Mouse (Mus musculus) limb, embryonic 12.5 days (tissue): ENCODE data around the gene Pycr2. TPM values are rescaled to one million over a fixed set of nuclear protein-coding genes. Genes with fewer than 3 reads are reported as not detected.
"Not testable (repeated sequence)": the region's sequence is repeated elsewhere in the genome, so short reads cannot be mapped to it uniquely, and the experiment has no call there.

Experiments used
- ATAC-seq: fragments of 200-750 bp; cut with Nextera tagmentation; 2 replicates; pipeline ENCODE4 v1.8.0; 2017; ENCODE audit warnings: low read depth, moderate TSS enrichment; ENCODE audit not compliant: insufficient number of reproducible peaks, insufficient read depth, low FRiP score, low TSS enrichment
- H3K27ac ChIP-seq: fragments of 300-500 bp; sonication (generic); 2 replicates; pipeline ENCODE4 v1.5.1; 2016; ENCODE audit warnings: mild to moderate bottlenecking, moderate library complexity
- H3K27me3 ChIP-seq: fragments of 300-500 bp; sonication (generic); 2 replicates; pipeline ENCODE4 v1.6.1; 2016; ENCODE audit warnings: mild to moderate bottlenecking, moderate library complexity
- H3K36me3 ChIP-seq: fragments of 300-500 bp; sonication (generic); 2 replicates; pipeline ENCODE4 v1.6.1; 2016; ENCODE audit warnings: mild to moderate bottlenecking, moderate library complexity
- H3K4me1 ChIP-seq: fragments of 300-500 bp; sonication (generic); replicated peaks from 2 replicates; pipeline ENCODE4 v1.6.1; 2016
- H3K4me2 ChIP-seq: fragments of 300-500 bp; sonication (generic); 2 replicates; pipeline ENCODE4 v1.6.1; 2016; ENCODE audit warnings: mild to moderate bottlenecking, moderate library complexity
- H3K4me3 ChIP-seq: fragments of 300-500 bp; sonication (generic); replicated peaks from 2 replicates; pipeline ENCODE4 v1.5.1; 2016; ENCODE audit warnings: mild to moderate bottlenecking
- H3K9ac ChIP-seq: fragments of 300-500 bp; sonication (generic); replicated peaks from 2 replicates; pipeline ENCODE4 v1.6.1; 2016; ENCODE audit warnings: mild to moderate bottlenecking, moderate library complexity
- H3K9me3 ChIP-seq: fragments of 300-500 bp; sonication (generic); 2 replicates; pipeline ENCODE4 v1.6.1; 2016; ENCODE audit warnings: mild to moderate bottlenecking, moderate library complexity
- whole genome bisulfite sequencing: fragments of 180-500 bp; shearing (Covaris S2); methylation state at CpG from one replicate; pipeline ENCODE4 v1.1.7; 2016; 5-methylcytosine and 5-hydroxymethylcytosine counted together
- polyA plus RNA-seq: library from polyadenylated mRNA; unstranded; fragments of >200 nt; fragmentation: Nextera tagmentation; extraction: Ambion mirVana; gene quantifications from 2 replicates; pipeline ENCODE4 v1.2.1, GENCODE M21; 2016

Gene Pycr2
- polyA plus RNA-seq, 1 experiment from 2014 or later: 125 TPM

DNA sequence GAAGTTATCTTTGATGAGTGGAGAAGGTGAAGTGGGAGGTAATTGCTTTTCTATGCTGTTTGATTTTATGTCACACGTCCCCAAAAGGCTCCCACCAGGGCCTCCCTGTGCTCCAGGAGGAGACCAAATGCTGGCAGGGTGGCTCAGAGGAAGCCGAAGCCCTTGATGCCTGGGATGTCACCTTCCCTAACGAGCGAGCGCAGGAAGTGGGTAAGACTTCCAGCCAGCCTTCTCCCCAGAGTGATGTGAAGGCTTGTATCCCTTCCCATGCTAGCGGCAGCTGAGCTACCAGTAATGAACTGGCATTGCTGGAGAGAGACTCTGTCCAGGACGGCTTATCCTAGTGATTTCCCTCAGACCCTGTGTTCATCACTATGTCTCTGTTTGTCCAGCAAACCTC is 20.4 kb upstream of the Pycr2 start:
- H3K4me3 ChIP-seq: no peak overlapping the region
- no peak overlapping the region for H3K27ac ChIP-seq
- H3K4me1 ChIP-seq: peaks cover 16% of the 10 kb centered on the region
- ATAC-seq: no peak
- no peaks in the 10 kb centered on the region for H3K9me3 ChIP-seq
- H3K4me2 ChIP-seq: no peak overlapping the region
- 18% methylated on average over 7 of the region's 7 CpGs for WGBS
- H3K36me3 ChIP-seq: no peaks in the 10 kb centered on the region
- H3K9ac ChIP-seq: no peak overlapping the region
- H3K27me3 ChIP-seq: 0 out of 2 replicates have a peak, but pooled peaks cover 4% of the 10 kb centered on the region

DNA sequence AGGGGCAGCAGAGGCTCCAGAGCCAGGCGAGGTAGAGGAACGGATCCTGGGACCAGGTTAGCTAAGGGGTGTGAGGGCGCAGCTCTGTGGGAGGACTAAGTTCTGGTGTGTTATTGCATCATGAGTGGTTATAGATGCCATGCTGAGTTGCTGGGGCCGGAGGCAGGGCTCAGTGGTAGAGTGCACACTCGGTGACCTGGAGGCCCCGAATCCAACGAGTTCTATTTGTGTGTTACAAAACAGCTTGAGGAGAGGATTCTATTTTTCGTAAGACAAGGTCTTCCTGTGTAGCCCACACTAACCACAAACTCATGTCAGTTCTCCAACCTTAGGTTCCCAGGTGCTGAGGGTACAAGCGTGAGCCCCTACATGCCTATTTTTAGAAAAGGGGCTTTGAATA is 19.6 kb upstream of the Pycr2 start:
- ATAC-seq: no peak
- Histone ChIP-seq H3K9me3 (no peaks in the 10 kb centered on the region), H3K36me3 (no peaks in the 10 kb centered on the region), H3K27ac (no peak overlapping the region), H3K27me3 (0 out of 2 replicates have a peak, but pooled peaks cover 4% of the 10 kb centered on the region), H3K4me3 (no peak overlapping the region), H3K9ac (no peak overlapping the region), H3K4me2 (no peak overlapping the region), H3K4me1 (peaks cover 23% of the 10 kb centered on the region)
- 79% methylated on average over 9 of the region's 9 CpGs for WGBS

DNA sequence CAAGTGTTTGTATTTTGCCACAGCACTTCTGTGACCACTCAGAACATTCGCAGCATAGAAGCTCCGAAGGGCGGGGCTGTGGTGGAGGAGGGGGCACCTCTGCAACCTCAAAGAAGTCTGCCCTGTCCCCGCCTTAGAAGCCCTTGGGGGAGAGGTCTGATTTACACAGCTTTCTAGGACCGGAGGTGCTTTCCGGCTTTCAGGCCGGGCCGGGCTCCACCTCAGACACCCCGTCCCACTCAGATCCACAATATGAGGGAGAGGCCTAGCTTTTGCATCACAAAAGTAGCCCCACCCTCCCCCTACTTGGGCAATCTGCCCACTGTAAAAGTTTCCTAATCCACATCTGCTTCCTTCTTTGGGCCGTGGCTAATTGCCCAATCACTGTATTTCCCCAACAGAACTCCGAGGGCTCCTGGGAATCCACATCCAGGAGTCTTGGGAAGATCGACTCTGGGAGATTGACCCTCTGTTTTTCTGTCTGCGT is 15.5 kb upstream of the Pycr2 start:
- Histone ChIP-seq H3K9ac (peak overlapping the region; percentile 34; the same call in 1 of the 2 replicates), H3K4me2 (peak overlapping the region; percentile 41), H3K36me3 (no peaks in the 10 kb centered on the region), H3K4me1 (peaks cover 23% of the 10 kb centered on the region), H3K27me3 (peaks cover 24% of the 10 kb centered on the region), H3K9me3 (no peaks in the 10 kb centered on the region), H3K4me3 (peak overlapping the region; percentile 7; the same call in 1 of the 2 replicates), H3K27ac (peak overlapping the region; percentile 59; the same call in 1 of the 2 replicates)
- ATAC-seq: peak; percentile 27; the same call in 1 of the 2 replicates
- WGBS: 3% methylated on average over 13 of the region's 13 CpGs

DNA sequence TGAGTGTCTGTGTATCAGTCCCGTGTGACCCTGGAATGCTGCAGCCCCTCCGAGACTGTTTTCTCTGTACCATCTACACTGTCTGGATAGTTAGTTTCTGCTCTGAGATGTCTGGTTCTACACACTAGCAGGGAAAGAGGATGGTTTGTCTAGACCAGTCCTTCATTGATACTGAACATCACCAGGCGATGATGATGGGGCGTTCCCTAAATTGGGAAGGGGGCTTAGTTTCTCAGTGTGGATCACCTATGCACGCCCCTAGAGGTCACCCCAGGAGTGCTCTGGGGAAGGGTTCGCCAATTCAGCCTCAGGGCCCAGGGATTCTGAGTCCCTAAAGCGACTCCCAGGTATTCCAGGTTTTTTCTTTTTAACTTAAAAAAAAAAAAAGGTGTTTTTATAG is 14.9 kb upstream of the Pycr2 start:
- peak; percentile 16; the same call in 1 of the 2 replicates for ATAC-seq
- no peaks in the 10 kb centered on the region for H3K9me3 ChIP-seq
- peaks cover 18% of the 10 kb centered on the region for H3K4me1 ChIP-seq
- peak overlapping the region; percentile 59; the same call in 1 of the 2 replicates for H3K27ac ChIP-seq
- H3K9ac ChIP-seq: 0 out of 2 replicates have a peak overlapping the region, but pooled peaks have one; percentile 34
- H3K36me3 ChIP-seq: no peaks in the 10 kb centered on the region
- peak overlapping the region; percentile 41; the same call in 1 of the 2 replicates for H3K4me2 ChIP-seq
- WGBS: 31% methylated on average over 7 of the region's 7 CpGs
- peaks cover 29% of the 10 kb centered on the region for H3K27me3 ChIP-seq
- H3K4me3 ChIP-seq: no peak overlapping the region

DNA sequence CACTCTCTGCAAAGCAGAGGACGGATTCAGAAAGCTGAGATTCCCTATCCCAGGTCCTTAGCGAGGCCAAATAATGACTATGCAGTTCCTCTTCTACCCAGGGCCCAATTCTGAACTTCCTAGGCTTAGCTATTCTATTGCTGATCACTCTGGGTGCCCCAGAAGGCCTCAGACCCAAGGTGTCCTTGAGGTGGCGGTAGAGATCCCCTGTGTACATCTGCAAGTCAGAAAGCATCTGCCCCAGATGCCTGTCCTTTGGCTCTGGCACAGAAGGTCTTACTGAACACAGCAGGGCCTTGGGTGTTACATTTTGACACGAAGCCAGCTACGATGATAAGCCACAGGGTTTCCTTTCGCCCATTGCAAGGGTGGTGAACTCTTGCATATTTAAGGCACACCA is 14.3 kb upstream of the Pycr2 start:
- Histone ChIP-seq H3K4me1 (peaks cover 17% of the 10 kb centered on the region), H3K4me3 (no peak overlapping the region), H3K9me3 (no peaks in the 10 kb centered on the region), H3K9ac (no peak overlapping the region), H3K27ac (no peak overlapping the region), H3K36me3 (no peaks in the 10 kb centered on the region), H3K27me3 (peaks cover 36% of the 10 kb centered on the region), H3K4me2 (no peak overlapping the region)
- WGBS: 37% methylated on average over 6 of the region's 6 CpGs
- ATAC-seq: no peak

DNA sequence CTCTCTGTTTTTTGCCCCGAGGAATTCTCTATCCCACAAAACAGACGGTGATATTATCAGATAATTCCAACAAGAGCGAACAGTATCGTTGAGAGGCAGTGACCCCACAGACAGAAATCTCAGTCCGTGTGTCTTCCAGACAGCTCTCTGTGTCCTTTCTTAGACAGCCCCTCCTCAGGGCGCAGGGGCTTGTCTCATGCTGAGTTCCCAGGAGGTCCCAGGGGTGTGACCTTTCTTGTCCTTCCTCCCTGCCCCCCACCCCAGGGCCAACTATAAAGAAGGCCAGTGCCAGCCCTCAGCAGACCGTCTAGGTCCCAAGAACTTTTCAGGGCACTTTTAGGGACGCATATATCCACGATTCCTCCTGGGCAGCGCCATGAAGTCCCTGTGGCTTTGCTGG is 11.3 kb upstream of the Pycr2 start, which contains the start of gene Lefty2:
Gene Lefty2 (plus strand): TSS at position 301 of the 400 bp plus-strand sequence.
- Histone ChIP-seq H3K9me3 (no peaks in the 10 kb centered on the region), H3K4me2 (no peak within 1 kb of the TSS), H3K4me1 (peaks cover 17% of the 10 kb centered on the region), H3K4me3 (peak within 1 kb of the TSS; percentile 31; the same call in 1 of the 2 replicates), H3K27me3 (peaks cover 52% of the 10 kb centered on the region), H3K9ac (no peak within 1 kb of the TSS), H3K27ac (no peak within 1 kb of the TSS), H3K36me3 (no peaks in the 10 kb centered on the region)
- WGBS: 62% methylated on average over 10 of the region's 10 CpGs
- no peak for ATAC-seq

DNA sequence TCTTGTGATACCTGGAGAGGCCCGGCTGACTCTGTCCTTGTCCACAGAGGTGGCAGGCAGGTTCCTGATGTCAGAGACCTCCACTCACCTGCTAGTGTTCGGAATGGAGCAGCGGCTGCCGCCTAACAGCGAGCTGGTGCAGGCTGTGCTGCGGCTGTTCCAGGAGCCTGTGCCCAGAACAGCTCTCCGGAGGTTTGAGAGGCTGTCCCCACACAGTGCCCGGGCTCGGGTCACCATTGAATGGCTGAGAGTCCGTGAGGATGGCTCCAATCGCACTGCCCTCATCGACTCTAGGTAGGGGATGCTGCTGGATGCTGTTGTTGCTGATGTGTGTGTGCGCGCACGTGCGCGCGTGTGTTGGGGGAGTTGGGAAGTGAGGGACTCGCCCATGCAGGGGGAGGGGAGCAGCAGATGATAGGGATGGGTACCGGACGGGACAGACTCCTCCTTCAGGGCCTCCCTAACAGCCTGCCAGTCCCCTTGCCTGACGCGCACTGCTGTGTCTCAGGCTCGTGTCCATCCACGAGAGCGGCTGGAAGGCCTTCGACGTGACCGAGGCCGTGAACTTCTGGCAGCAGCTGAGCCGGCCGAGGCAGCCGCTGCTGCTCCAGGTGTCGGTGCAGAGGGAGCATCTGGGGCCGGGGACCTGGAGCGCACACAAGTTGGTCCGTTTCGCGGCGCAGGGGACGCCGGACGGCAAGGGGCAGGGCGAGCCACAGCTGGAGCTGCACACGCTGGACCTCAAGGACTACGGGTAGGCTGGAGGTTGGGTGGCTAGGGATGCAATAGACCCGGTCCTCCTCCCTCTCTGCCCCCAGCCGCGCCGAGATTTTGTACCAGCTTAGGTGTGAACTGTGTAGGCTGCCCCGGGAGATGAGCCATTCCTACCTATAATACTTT is 9.8 kb upstream of the Pycr2 start:
- not testable (repeated sequence) for H3K9me3 ChIP-seq, H3K36me3 ChIP-seq, ATAC-seq, H3K4me1 ChIP-seq, H3K27ac ChIP-seq, H3K9ac ChIP-seq
- H3K27me3 ChIP-seq: peaks cover 49% of the 10 kb centered on the region
- 4% methylated on average over 49 of the region's 51 CpGs for WGBS
- H3K4me3 ChIP-seq: peak overlapping the region; percentile 31
- peak overlapping the region; percentile 54 for H3K4me2 ChIP-seq

DNA sequence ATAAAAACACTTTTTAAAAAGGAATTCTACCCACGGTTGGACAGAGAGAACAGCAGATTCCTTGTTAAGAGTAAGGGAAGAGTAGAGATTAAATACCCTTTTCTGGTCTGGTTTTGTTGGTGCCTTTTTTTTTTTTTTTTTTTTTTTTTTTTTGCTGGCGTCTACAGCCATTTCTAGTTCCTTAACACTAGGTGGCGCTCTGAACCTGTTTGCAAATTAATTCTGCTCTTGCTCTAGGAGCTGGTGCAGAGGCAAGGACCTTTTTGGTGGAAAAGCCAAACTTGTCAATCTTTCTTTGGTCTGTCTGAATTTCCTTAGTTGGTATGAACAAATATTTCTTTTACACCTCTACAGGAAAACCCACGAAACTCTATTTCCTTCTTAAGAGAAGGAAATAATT is 3.0 kb upstream of the Pycr2 start:
- Histone ChIP-seq H3K4me3 (no peak overlapping the region), H3K27ac (no peak overlapping the region), H3K27me3 (peaks cover 3% of the 10 kb centered on the region), H3K36me3 (peaks cover 6% of the 10 kb centered on the region), H3K9me3 (no peaks in the 10 kb centered on the region), H3K9ac (no peak overlapping the region), H3K4me1 (peaks cover 14% of the 10 kb centered on the region), H3K4me2 (no peak overlapping the region)
- ATAC-seq: no peak
- WGBS: 2% methylated on average over 4 of the region's 4 CpGs

DNA sequence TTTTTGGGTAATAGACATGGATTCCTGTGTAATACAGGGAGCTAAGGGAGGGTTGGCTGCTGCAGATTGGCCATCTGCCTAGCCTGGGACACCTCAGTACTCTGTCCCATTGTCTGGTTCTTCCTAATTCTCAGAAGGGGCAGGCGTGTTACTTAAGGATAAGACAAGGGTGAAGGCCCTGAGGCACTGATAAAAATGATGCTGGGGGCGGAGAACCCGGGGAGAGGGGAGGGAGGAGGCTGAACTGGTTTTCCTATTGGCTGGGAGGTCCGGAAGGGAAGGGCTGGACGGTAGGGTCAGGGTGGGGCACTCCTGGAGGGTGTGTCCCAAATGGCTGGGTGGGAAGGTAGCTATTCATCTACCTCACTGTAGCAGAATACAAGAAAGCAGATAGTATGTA is 1.2 kb upstream of the Pycr2 start:
- H3K4me3 ChIP-seq: no peak overlapping the region
- no peak overlapping the region for H3K9ac ChIP-seq
- peaks cover 25% of the 10 kb centered on the region for H3K36me3 ChIP-seq
- H3K4me2 ChIP-seq: no peak overlapping the region
- H3K9me3 ChIP-seq: no peaks in the 10 kb centered on the region
- ATAC-seq: no peak
- H3K27ac ChIP-seq: no peak overlapping the region
- no peaks in the 10 kb centered on the region for H3K27me3 ChIP-seq
- WGBS: 32% methylated on average over 5 of the region's 5 CpGs
- H3K4me1 ChIP-seq: peaks cover 15% of the 10 kb centered on the region

DNA sequence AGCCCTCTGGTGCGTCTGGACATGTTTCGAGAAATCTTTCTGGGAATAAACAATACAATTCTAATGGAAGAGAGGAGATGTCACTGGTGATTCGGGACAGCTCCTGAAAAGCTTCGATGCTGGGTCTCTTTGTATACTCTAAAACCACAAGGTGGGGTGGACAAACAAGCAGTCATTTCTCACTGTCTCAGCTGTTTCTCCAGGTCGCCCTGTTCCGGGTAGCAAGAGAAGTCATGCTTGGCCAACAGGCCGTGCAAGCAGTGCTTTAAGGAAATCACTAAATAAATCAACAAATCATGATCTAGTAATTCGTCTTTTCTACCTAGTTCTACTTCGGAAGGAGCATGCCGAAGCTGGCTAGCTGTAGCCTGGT is 441 bp upstream of the Pycr2 start:
- H3K9me3 ChIP-seq: no peaks in the 10 kb centered on the region
- H3K36me3 ChIP-seq: peaks cover 32% of the 10 kb centered on the region
- H3K4me3 ChIP-seq: peak overlapping the region; percentile 91
- peaks cover 15% of the 10 kb centered on the region for H3K4me1 ChIP-seq
- WGBS: 40% methylated on average over 10 of the region's 10 CpGs
- H3K27ac ChIP-seq: peak overlapping the region; percentile 75; the same call in 1 of the 2 replicates
- no peaks in the 10 kb centered on the region for H3K27me3 ChIP-seq
- peak overlapping the region; percentile 44 for H3K9ac ChIP-seq
- 0 out of 2 replicates have a peak, but pooled peaks have one; percentile 0 for ATAC-seq
- H3K4me2 ChIP-seq: peak overlapping the region; percentile 86

DNA sequence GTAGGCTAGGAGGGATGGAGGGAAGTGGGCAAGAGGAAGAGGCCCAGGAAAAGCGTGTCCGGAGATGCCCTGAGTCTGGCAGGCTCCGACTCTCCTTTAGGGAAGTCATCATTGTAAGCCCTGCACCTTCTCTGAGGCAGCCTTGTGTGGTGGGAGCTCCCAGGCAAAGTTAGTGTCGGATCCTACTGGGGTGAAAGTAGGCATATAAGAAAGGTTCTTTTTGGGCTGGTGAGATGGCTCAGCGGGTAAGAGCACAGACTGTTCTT is 655 bp downstream of the Pycr2 start:
- H3K27ac ChIP-seq: peak overlapping the region; percentile 84; the same call in 1 of the 2 replicates

More for the DNA sequence above, 655 bp downstream of the Pycr2 start:
- no peak for ATAC-seq
- H3K4me1 ChIP-seq: peaks cover 15% of the 10 kb centered on the region
- WGBS: under 1% methylated on average over 5 of the region's 5 CpGs
- no peaks in the 10 kb centered on the region for H3K9me3 ChIP-seq
- H3K36me3 ChIP-seq: peaks cover 42% of the 10 kb centered on the region
- no peaks in the 10 kb centered on the region for H3K27me3 ChIP-seq
- H3K4me2 ChIP-seq: peak overlapping the region; percentile 86
- H3K4me3 ChIP-seq: peak overlapping the region; percentile 91
- H3K9ac ChIP-seq: peak overlapping the region; percentile 94
